Mouse (Mus musculus): ENCODE results near the gene B3gat3. TPM values are rescaled to one million over a fixed set of nuclear protein-coding genes. Genes with fewer than 3 reads are reported as not detected.
A peak's percentile ranks its signal among the peaks of the same experiment; 100 is the strongest.
"Not testable (repeated sequence)": the region's sequence is repeated elsewhere in the genome, so short reads cannot be mapped to it uniquely, and the experiment has no call there.

B3gat3 gene
- polyA plus RNA-seq, 1 experiment from 2014 or later: 41.0 TPM

GRCm38 (mm10) chr19:8892829-8893766 is 27.1 kb upstream of the B3gat3 start, which contains the start of gene Ints5:
Ints5 (plus strand) TSS chr19:8893005.
- WGBS (ENCODE audit: missing documents): 1% methylated on average over 52 of the region's 54 CpGs
- Histone ChIP-seq H3K36me3 (ENCODE audit: inconsistent target) (peaks cover 9% of the 10 kb centered on the region), H3K79me2 (ENCODE audit: inconsistent target) (peaks cover 57% of the 10 kb centered on the region), H3K27ac (peak within 1 kb of the TSS; percentile 55), H3K4me3 (ENCODE audit: inconsistent target) (peak within 1 kb of the TSS; percentile 96)

- 91% methylated on average over 9 of the region's 9 CpGs for WGBS (ENCODE audit: missing documents)
- Histone ChIP-seq H3K36me3 (ENCODE audit: inconsistent target) (peaks cover 9% of the 10 kb centered on the region), H3K27ac (no peak overlapping the region), H3K4me3 (ENCODE audit: inconsistent target) (no peak overlapping the region), H3K79me2 (ENCODE audit: inconsistent target) (peaks cover 63% of the 10 kb centered on the region)
Observed at GRCm38 (mm10) chr19:8895397-8895960, 24.7 kb upstream of the B3gat3 start.

GRCm38 (mm10) chr19:8896231-8896630 is 23.9 kb upstream of the B3gat3 start:
- 88% methylated on average over 5 of the region's 5 CpGs for WGBS (ENCODE audit: missing documents)
- not testable (repeated sequence) for H3K4me3 ChIP-seq (ENCODE audit: inconsistent target); H3K36me3 ChIP-seq (ENCODE audit: inconsistent target); H3K27ac ChIP-seq
- H3K79me2 ChIP-seq (ENCODE audit: inconsistent target): peaks cover 69% of the 10 kb centered on the region

GRCm38 (mm10) chr19:8897211-8897864 is 22.8 kb upstream of the B3gat3 start:
- 44% methylated on average over 20 of the region's 21 CpGs for WGBS (ENCODE audit: missing documents)
- peak overlapping the region; percentile 99; the same call in 1 of the 2 replicates for H3K4me3 ChIP-seq (ENCODE audit: inconsistent target)

GRCm38 (mm10) chr19:8897865-8898495 is 22.2 kb upstream of the B3gat3 start, which contains the start of gene Ganab:
Ganab (plus strand) TSS chr19:8898071.
- Histone ChIP-seq H3K79me2 (ENCODE audit: inconsistent target) (peaks cover 81% of the 10 kb centered on the region), H3K4me3 (ENCODE audit: inconsistent target) (peak within 1 kb of the TSS; percentile 99), H3K27ac (peak within 1 kb of the TSS; percentile 71), H3K36me3 (ENCODE audit: inconsistent target) (peaks cover 18% of the 10 kb centered on the region)
- under 1% methylated on average over 53 of the region's 53 CpGs for WGBS (ENCODE audit: missing documents)

More at GRCm38 (mm10) chr19:8897211-8897864, 22.8 kb upstream of the B3gat3 start:
- peaks cover 12% of the 10 kb centered on the region for H3K36me3 ChIP-seq (ENCODE audit: inconsistent target)
- H3K79me2 ChIP-seq (ENCODE audit: inconsistent target): peaks cover 80% of the 10 kb centered on the region
- peak overlapping the region; percentile 10; the same call in 1 of the 2 replicates for H3K27ac ChIP-seq

GRCm38 (mm10) chr19:8898576-8898975 is 21.6 kb upstream of the B3gat3 start:
- WGBS (ENCODE audit: missing documents): 5% methylated on average over 13 of the region's 13 CpGs
- peaks cover 24% of the 10 kb centered on the region for H3K36me3 ChIP-seq (ENCODE audit: inconsistent target)
- H3K27ac ChIP-seq: peak overlapping the region; percentile 71
- peak overlapping the region; percentile 99 for H3K4me3 ChIP-seq (ENCODE audit: inconsistent target)
- H3K79me2 ChIP-seq (ENCODE audit: inconsistent target): peaks cover 75% of the 10 kb centered on the region

GRCm38 (mm10) chr19:8899079-8899478 is 21.1 kb upstream of the B3gat3 start:
- peak overlapping the region; percentile 99 for H3K4me3 ChIP-seq (ENCODE audit: inconsistent target)
- peaks cover 27% of the 10 kb centered on the region for H3K36me3 ChIP-seq (ENCODE audit: inconsistent target)
- WGBS (ENCODE audit: missing documents): 63% methylated on average over 3 of the region's 3 CpGs
- no peak overlapping the region for H3K27ac ChIP-seq
- H3K79me2 ChIP-seq (ENCODE audit: inconsistent target): peaks cover 70% of the 10 kb centered on the region

GRCm38 (mm10) chr19:8903412-8903811 is 16.8 kb upstream of the B3gat3 start:
- 96% methylated on average over 5 of the region's 5 CpGs for WGBS (ENCODE audit: missing documents)
- Histone ChIP-seq H3K4me3 (ENCODE audit: inconsistent target) (no peak overlapping the region), H3K27ac (no peak overlapping the region), H3K36me3 (ENCODE audit: inconsistent target) (peaks cover 57% of the 10 kb centered on the region), H3K79me2 (ENCODE audit: inconsistent target) (peaks cover 40% of the 10 kb centered on the region)

GRCm38 (mm10) chr19:8908531-8908930 is 11.6 kb upstream of the B3gat3 start:
- Histone ChIP-seq H3K27ac (no peak overlapping the region), H3K36me3 (ENCODE audit: inconsistent target) (peaks cover 90% of the 10 kb centered on the region), H3K4me3 (ENCODE audit: inconsistent target) (no peak overlapping the region), H3K79me2 (ENCODE audit: inconsistent target) (no peaks in the 10 kb centered on the region)
- WGBS (ENCODE audit: missing documents): 99% methylated on average over 6 of the region's 6 CpGs

GRCm38 (mm10) chr19:8911810-8912209 is 8.4 kb upstream of the B3gat3 start:
- 94% methylated on average over 5 of the region's 5 CpGs for WGBS (ENCODE audit: missing documents)
- no peaks in the 10 kb centered on the region for H3K79me2 ChIP-seq (ENCODE audit: inconsistent target)
- H3K27ac ChIP-seq: no peak overlapping the region
- no peak overlapping the region for H3K4me3 ChIP-seq (ENCODE audit: inconsistent target)
- H3K36me3 ChIP-seq (ENCODE audit: inconsistent target): peaks cover 90% of the 10 kb centered on the region

- H3K4me3 ChIP-seq (ENCODE audit: inconsistent target): no peak overlapping the region
- no peaks in the 10 kb centered on the region for H3K79me2 ChIP-seq (ENCODE audit: inconsistent target)
- WGBS (ENCODE audit: missing documents): 89% methylated on average over 3 of the region's 3 CpGs
- H3K27ac ChIP-seq: no peak overlapping the region
- H3K36me3 ChIP-seq (ENCODE audit: inconsistent target): peaks cover 66% of the 10 kb centered on the region
Observed at GRCm38 (mm10) chr19:8914212-8914611, 6.0 kb upstream of the B3gat3 start.

GRCm38 (mm10) chr19:8919000-8919399 is 1.2 kb upstream of the B3gat3 start:
- Histone ChIP-seq H3K27ac (no peak overlapping the region), H3K4me3 (ENCODE audit: inconsistent target) (no peak overlapping the region), H3K79me2 (ENCODE audit: inconsistent target) (peaks cover 34% of the 10 kb centered on the region), H3K36me3 (ENCODE audit: inconsistent target) (peaks cover 25% of the 10 kb centered on the region)
- WGBS (ENCODE audit: missing documents): 75% methylated on average over 2 of the region's 3 CpGs

- WGBS (ENCODE audit: missing documents): 77% methylated on average over 5 of the region's 6 CpGs
- H3K27ac ChIP-seq: peak overlapping the region; percentile 49
- no peak overlapping the region for H3K4me3 ChIP-seq (ENCODE audit: inconsistent target)
Observed at GRCm38 (mm10) chr19:8919684-8920072, 496 bp upstream of the B3gat3 start.

GRCm38 (mm10) chr19:8920836-8921291 is 690 bp downstream of the B3gat3 start:
- 1% methylated on average over 6 of the region's 6 CpGs for WGBS (ENCODE audit: missing documents)
- peak overlapping the region; percentile 81 for H3K27ac ChIP-seq
- H3K36me3 ChIP-seq (ENCODE audit: inconsistent target): peaks cover 14% of the 10 kb centered on the region
- peak overlapping the region; percentile 93 for H3K4me3 ChIP-seq (ENCODE audit: inconsistent target)
- H3K79me2 ChIP-seq (ENCODE audit: inconsistent target): peaks cover 47% of the 10 kb centered on the region

More at GRCm38 (mm10) chr19:8919684-8920072, 496 bp upstream of the B3gat3 start:
- peaks cover 41% of the 10 kb centered on the region for H3K79me2 ChIP-seq (ENCODE audit: inconsistent target)
- peaks cover 18% of the 10 kb centered on the region for H3K36me3 ChIP-seq (ENCODE audit: inconsistent target)

All from macrophage (primary cell).